Mouse (Mus musculus) hindbrain, embryonic 11.5 days (tissue): ENCODE data around the gene Pkd1l2. TPM values are rescaled to one million over a fixed set of nuclear protein-coding genes. Genes with fewer than 3 reads are reported as not detected.

Source experiments
- ATAC-seq: fragments of 200-750 bp; cut with Nextera tagmentation; 2 replicates; pipeline ENCODE4 v1.8.0; 2017; ENCODE audit warnings: mild to moderate bottlenecking, moderate TSS enrichment, moderate library complexity; ENCODE audit not compliant: low FRiP score
- DNase-seq: peaks from one replicate; pipeline ENCODE4 v3.0.0-alpha.2; 2015; ENCODE audit warnings: low spot score
- H3K27ac ChIP-seq: fragments of 300-500 bp; sonication (generic); 2 replicates; pipeline ENCODE4 v1.5.1; 2014; ENCODE audit warnings: mild to moderate bottlenecking, low read depth, low read length
- H3K27me3 ChIP-seq: fragments of 300-500 bp; sonication (generic); 2 replicates; pipeline ENCODE4 v1.6.1; 2014; ENCODE audit warnings: mild to moderate bottlenecking, low read length, moderate library complexity, mixed read lengths; ENCODE audit not compliant: control insufficient read depth, insufficient read depth
- H3K36me3 ChIP-seq: fragments of 300-500 bp; sonication (generic); 2 replicates; pipeline ENCODE4 v1.6.1; 2014; ENCODE audit warnings: mild to moderate bottlenecking, low read length, moderate library complexity, mixed read lengths; ENCODE audit not compliant: control insufficient read depth, insufficient read depth
- H3K4me1 ChIP-seq: fragments of 300-500 bp; sonication (generic); replicated peaks from 2 replicates; pipeline ENCODE4 v1.6.1; 2014; ENCODE audit warnings: low read length, mixed read lengths; ENCODE audit not compliant: control insufficient read depth, insufficient read depth
- H3K4me2 ChIP-seq: fragments of 300-500 bp; sonication (generic); replicated peaks from 2 replicates; pipeline ENCODE4 v1.6.1; 2014; ENCODE audit warnings: mild to moderate bottlenecking, low read depth, low read length
- H3K4me3 ChIP-seq: fragments of 300-500 bp; sonication (generic); 2 replicates; pipeline ENCODE4 v1.5.1; 2014; ENCODE audit warnings: low read depth, low read length
- H3K9ac ChIP-seq: fragments of 300-500 bp; sonication (generic); 2 replicates; pipeline ENCODE4 v1.6.1; 2014; ENCODE audit warnings: low read depth, low read length
- H3K9me3 ChIP-seq: fragments of 300-500 bp; sonication (generic); 2 replicates; pipeline ENCODE4 v1.6.1; 2016; ENCODE audit warnings: low read length; ENCODE audit not compliant: control insufficient read depth
- WGBS: fragments of 180-500 bp; shearing (Covaris S2); extraction: QIAGEN DNeasy Blood & Tissue Kit; methylation state at CpG from one replicate; pipeline ENCODE4 v1.1.7; 2014; 5-methylcytosine and 5-hydroxymethylcytosine counted together
- polyA plus RNA-seq: library from polyadenylated mRNA; unstranded; fragments of >200 nt; fragmentation: Nextera tagmentation; extraction: Ambion mirVana; gene quantifications from 2 replicates; pipeline ENCODE4 v1.2.1, GENCODE M21; 2014

Pkd1l2 gene
- polyA plus RNA-seq, 1 experiment from 2014 or later: not detected

GRCm38 (mm10) chr8:117011366-117011765 is 70.9 kb downstream of the Pkd1l2 start:
- no peaks in the 10 kb centered on the region for H3K9me3 ChIP-seq
- WGBS: 90% methylated on average over 9 of the region's 9 CpGs
- no peak for ATAC-seq

GRCm38 (mm10) chr8:116994016-116994716 is 88.1 kb downstream of the Pkd1l2 start:
- H3K9ac ChIP-seq: peak overlapping the region; percentile 54; the same call in 1 of the 2 replicates

More at GRCm38 (mm10) chr8:117011366-117011765, 70.9 kb downstream of the Pkd1l2 start:
- H3K27me3 ChIP-seq: no peaks in the 10 kb centered on the region
- no peak overlapping the region for H3K4me3 ChIP-seq
- no peak overlapping the region for H3K9ac ChIP-seq
- no peak overlapping the region for H3K27ac ChIP-seq
- H3K4me1 ChIP-seq: no peaks in the 10 kb centered on the region
- H3K36me3 ChIP-seq: no peaks in the 10 kb centered on the region
- DNase-seq: no peak
- H3K4me2 ChIP-seq: no peak overlapping the region

GRCm38 (mm10) chr8:116993095-116993867 is 89.0 kb downstream of the Pkd1l2 start, which contains the start of gene Gcsh:
Gcsh (minus strand) TSS chr8:116993537.
- under 1% methylated on average over 48 of the region's 56 CpGs for WGBS
- H3K36me3 ChIP-seq: no peaks in the 10 kb centered on the region
- H3K9ac ChIP-seq: peak within 1 kb of the TSS; percentile 62
- H3K27ac ChIP-seq: no peak within 1 kb of the TSS
- no peaks in the 10 kb centered on the region for H3K9me3 ChIP-seq
- H3K4me2 ChIP-seq: peak within 1 kb of the TSS; percentile 59
- DNase-seq (peak; percentile 99), ATAC-seq (peak; percentile 100)
- peak within 1 kb of the TSS; percentile 73 for H3K4me3 ChIP-seq
- H3K27me3 ChIP-seq: no peaks in the 10 kb centered on the region
- H3K4me1 ChIP-seq: no peaks in the 10 kb centered on the region

More at GRCm38 (mm10) chr8:116994016-116994716, 88.1 kb downstream of the Pkd1l2 start:
- Histone ChIP-seq H3K36me3 (no peaks in the 10 kb centered on the region), H3K4me2 (peak overlapping the region; percentile 59), H3K27ac (no peak overlapping the region), H3K4me3 (peak overlapping the region; percentile 73; the same call in 1 of the 2 replicates), H3K9me3 (no peaks in the 10 kb centered on the region), H3K4me1 (no peaks in the 10 kb centered on the region), H3K27me3 (no peaks in the 10 kb centered on the region)
- DNase-seq (no peak), ATAC-seq (peak; percentile 3; the same call in 1 of the 2 replicates)
- WGBS: 60% methylated on average over 11 of the region's 11 CpGs

GRCm38 (mm10) chr8:116992176-116992971 is 89.9 kb downstream of the Pkd1l2 start:
- H3K27me3 ChIP-seq: no peaks in the 10 kb centered on the region
- H3K4me3 ChIP-seq: peak overlapping the region; percentile 73
- no peaks in the 10 kb centered on the region for H3K9me3 ChIP-seq
- no peaks in the 10 kb centered on the region for H3K36me3 ChIP-seq
- DNase-seq (peak; percentile 36), ATAC-seq (no peak)
- H3K9ac ChIP-seq: peak overlapping the region; percentile 62
- no peaks in the 10 kb centered on the region for H3K4me1 ChIP-seq
- WGBS: 14% methylated on average over 23 of the region's 23 CpGs
- H3K4me2 ChIP-seq: peak overlapping the region; percentile 59
- H3K27ac ChIP-seq: no peak overlapping the region

- H3K27ac ChIP-seq: no peak overlapping the region
- H3K9ac ChIP-seq: no peak overlapping the region
- H3K36me3 ChIP-seq: no peaks in the 10 kb centered on the region
- DNase-seq (no peak), ATAC-seq (no peak)
- H3K4me1 ChIP-seq: no peaks in the 10 kb centered on the region
- no peak overlapping the region for H3K4me3 ChIP-seq
- WGBS: 86% methylated on average over 8 of the region's 8 CpGs
- H3K9me3 ChIP-seq: no peaks in the 10 kb centered on the region
- H3K27me3 ChIP-seq: no peaks in the 10 kb centered on the region
- H3K4me2 ChIP-seq: no peak overlapping the region
Observed at GRCm38 (mm10) chr8:116991241-116991640, 91.0 kb downstream of the Pkd1l2 start.

GRCm38 (mm10) chr8:116989842-116990241 is 92.4 kb downstream of the Pkd1l2 start:
- WGBS: 95% methylated on average over 3 of the region's 3 CpGs
- Histone ChIP-seq H3K4me1 (no peaks in the 10 kb centered on the region), H3K4me2 (no peak overlapping the region), H3K9me3 (no peaks in the 10 kb centered on the region), H3K27ac (no peak overlapping the region), H3K27me3 (no peaks in the 10 kb centered on the region), H3K9ac (no peak overlapping the region), H3K36me3 (no peaks in the 10 kb centered on the region), H3K4me3 (no peak overlapping the region)
- ATAC-seq (no peak), DNase-seq (no peak)

GRCm38 (mm10) chr8:116980117-116980516 is 102.1 kb downstream of the Pkd1l2 start:
- Histone ChIP-seq H3K27me3 (no peaks in the 10 kb centered on the region), H3K4me3 (no peak overlapping the region), H3K36me3 (no peaks in the 10 kb centered on the region), H3K9ac (no peak overlapping the region), H3K9me3 (no peaks in the 10 kb centered on the region), H3K4me2 (no peak overlapping the region), H3K27ac (no peak overlapping the region), H3K4me1 (0 out of 2 replicates have a peak, but pooled peaks cover 3% of the 10 kb centered on the region)
- WGBS: 12% methylated on average over 4 of the region's 4 CpGs
- DNase-seq: peak; percentile 83
- no peak for ATAC-seq

- Histone ChIP-seq H3K4me1 (0 out of 2 replicates have a peak, but pooled peaks cover 3% of the 10 kb centered on the region), H3K9ac (peak within 1 kb of the TSS; percentile 57), H3K9me3 (no peaks in the 10 kb centered on the region), H3K36me3 (no peaks in the 10 kb centered on the region), H3K27me3 (no peaks in the 10 kb centered on the region), H3K4me2 (peak within 1 kb of the TSS; percentile 74), H3K4me3 (peak within 1 kb of the TSS; percentile 67), H3K27ac (peak within 1 kb of the TSS; percentile 10; the same call in 1 of the 2 replicates)
- ATAC-seq (peak; percentile 99), DNase-seq (peak; percentile 99)
- under 1% methylated on average over 46 of the region's 46 CpGs for WGBS
Observed at GRCm38 (mm10) chr8:116978631-116979256, 103.5 kb downstream of the Pkd1l2 start, which contains the start of gene 1700030J22Rik. 1700030J22Rik (minus strand) TSS chr8:116978959.
